Mouse (Mus musculus): ENCODE measurements at regions not wholly inside any gene's neighbourhood (a gene's known extent, or its start where the extent isn't known, plus 50 kb on each side); places are given as distances from the start of the nearest gene placed in this dataset.

DNA sequence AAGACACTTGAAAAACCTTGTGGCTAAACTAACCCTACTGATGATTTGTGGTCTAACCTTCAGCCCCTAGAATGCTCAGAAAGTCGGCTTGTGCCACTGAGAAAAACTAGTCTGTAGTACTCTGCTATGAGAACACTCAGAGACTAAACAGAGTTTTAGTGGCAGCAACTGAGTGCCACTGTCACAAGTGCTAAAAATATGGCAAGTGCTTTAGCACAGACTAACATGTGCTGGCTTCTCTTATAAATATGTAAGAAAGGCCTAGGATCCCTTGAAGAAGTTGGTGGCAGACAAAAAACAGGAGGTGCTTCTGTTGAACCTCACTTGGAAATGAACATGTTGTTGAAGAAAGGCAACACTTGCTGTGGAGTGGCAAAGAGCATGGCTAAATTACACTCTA is 1052.9 kb downstream of the Gsdmc2 start:
- no peaks in the 10 kb centered on the region for H3K36me3 ChIP-seq (ENCODE audit: control insufficient read depth, insufficient read depth)
- no peak for TF ChIP-seq REST (IDR thresholded peaks at IDR 0.05; ENCODE audit: insufficient read depth, insufficient read length)
- no peak for TF ChIP-seq TCF3 (IDR thresholded peaks at IDR 0.05; ENCODE audit: insufficient read length, low read depth)
- no peak for TF ChIP-seq POLR2AphosphoS2 (IDR thresholded peaks at IDR 0.05; ENCODE audit: insufficient read length, low read depth)
- no peak for TF ChIP-seq MYOD1 (IDR thresholded peaks at IDR 0.05; ENCODE audit: control insufficient read depth in 1 of 3, insufficient read length in 2 of 3, low read depth in 2 of 3)
- TF ChIP-seq POLR2A (IDR thresholded peaks at IDR 0.05; ENCODE audit: insufficient read length, low read depth) = no peak
- no peak for TF ChIP-seq MYOG (IDR thresholded peaks at IDR 0.05; ENCODE audit: control insufficient read depth in 1 of 3, insufficient read depth in 1 of 3, insufficient read length in 2 of 3, low read depth in 2 of 3)
- TF ChIP-seq CEBPB (IDR thresholded peaks at IDR 0.05; ENCODE audit: insufficient read depth, poor library complexity, severe bottlenecking) = no peak
- no peak for TF ChIP-seq MAX (IDR thresholded peaks at IDR 0.05; ENCODE audit: low read depth)
- TF ChIP-seq E2F4 (IDR thresholded peaks at IDR 0.05; ENCODE audit: insufficient read depth) = no peak
- TF ChIP-seq USF1 (IDR thresholded peaks at IDR 0.05; ENCODE audit: low read depth) = no peak
- no peak for TF ChIP-seq TCF12 (IDR thresholded peaks at IDR 0.05; ENCODE audit: insufficient read depth, poor library complexity, severe bottlenecking)

DNA sequence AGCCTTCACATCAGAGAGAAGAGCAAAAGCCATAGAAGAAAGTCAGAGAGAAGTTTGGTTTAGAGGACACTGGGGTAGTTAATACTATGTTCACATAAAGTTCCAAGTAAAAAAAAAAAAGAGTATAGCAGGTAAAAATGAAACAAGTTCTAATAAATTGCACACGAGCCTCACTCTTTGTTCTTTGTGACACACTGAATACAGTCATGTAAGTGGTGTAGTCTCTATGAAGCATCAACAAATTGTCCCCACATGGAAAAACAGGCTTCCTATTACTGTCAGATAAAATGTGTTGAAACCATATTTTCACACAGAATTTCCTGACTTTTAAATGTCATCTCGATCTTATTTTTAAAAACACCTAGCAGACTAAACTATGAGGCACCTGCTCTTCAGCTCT is 1057.2 kb downstream of the Gsdmc2 start:
- no peaks in the 10 kb centered on the region for H3K36me3 ChIP-seq (ENCODE audit: control insufficient read depth, insufficient read depth)
- no peak overlapping the region for H3K4me3 ChIP-seq
- H3K4me2 ChIP-seq (ENCODE audit: low read depth) = no peak overlapping the region
- TF ChIP-seq MYOD1 (IDR thresholded peaks at IDR 0.05; ENCODE audit: control insufficient read depth in 1 of 3, insufficient read length in 2 of 3, low read depth in 2 of 3) (no peak), POLR2A (IDR thresholded peaks at IDR 0.05; ENCODE audit: insufficient read length, low read depth) (no peak), POLR2AphosphoS2 (IDR thresholded peaks at IDR 0.05; ENCODE audit: insufficient read length, low read depth) (no peak), MAX (IDR thresholded peaks at IDR 0.05; ENCODE audit: low read depth) (no peak), E2F4 (IDR thresholded peaks at IDR 0.05; ENCODE audit: insufficient read depth) (no peak), USF1 (IDR thresholded peaks at IDR 0.05; ENCODE audit: low read depth) (no peak), CEBPB (IDR thresholded peaks at IDR 0.05; ENCODE audit: insufficient read depth, poor library complexity, severe bottlenecking) (no peak), REST (IDR thresholded peaks at IDR 0.05; ENCODE audit: insufficient read depth, insufficient read length) (no peak), TCF3 (IDR thresholded peaks at IDR 0.05; ENCODE audit: insufficient read length, low read depth) (no peak), MYOG (IDR thresholded peaks at IDR 0.05; ENCODE audit: control insufficient read depth in 1 of 3, insufficient read depth in 1 of 3, insufficient read length in 2 of 3, low read depth in 2 of 3) (no peak), SRF (IDR thresholded peaks at IDR 0.05; ENCODE audit: control insufficient read depth, insufficient read length, low read depth) (no peak), TCF12 (IDR thresholded peaks at IDR 0.05; ENCODE audit: insufficient read depth, poor library complexity, severe bottlenecking) (no peak)
- H3K27me3 ChIP-seq (ENCODE audit: control insufficient read depth, insufficient read depth, insufficient read length) = no peaks in the 10 kb centered on the region
- H3K79me2 ChIP-seq (ENCODE audit: control insufficient read depth, insufficient read depth) = no peaks in the 10 kb centered on the region
- no peak overlapping the region for H3ac ChIP-seq (ENCODE audit: control insufficient read depth, insufficient read length)

More for the DNA sequence above, 1052.9 kb downstream of the Gsdmc2 start:
- Histone ChIP-seq H3K4me3 (no peak overlapping the region), H3K79me2 (ENCODE audit: control insufficient read depth, insufficient read depth) (no peaks in the 10 kb centered on the region), H3ac (ENCODE audit: control insufficient read depth, insufficient read length) (no peak overlapping the region), H3K4me2 (ENCODE audit: low read depth) (no peak overlapping the region), H3K27me3 (ENCODE audit: control insufficient read depth, insufficient read depth, insufficient read length) (no peaks in the 10 kb centered on the region)

DNA sequence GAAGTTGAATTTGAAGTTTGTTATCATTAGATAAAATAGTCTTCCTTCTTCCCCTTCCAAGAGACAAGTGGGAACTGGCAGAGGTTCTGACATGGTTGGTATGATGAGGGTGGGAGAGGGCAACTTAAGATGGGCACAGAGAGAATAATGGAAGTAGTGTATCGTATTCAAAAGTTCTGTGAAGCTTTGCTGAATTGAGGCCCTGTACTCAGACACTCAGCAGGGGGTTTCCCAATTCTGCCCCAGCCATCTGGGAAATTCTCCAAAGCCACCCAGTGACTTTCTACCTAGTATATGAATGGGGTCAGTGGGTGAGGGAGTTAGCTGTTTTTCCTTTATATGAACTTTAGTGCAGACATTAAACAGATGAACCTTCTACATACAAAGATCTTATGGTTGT is 1058.7 kb downstream of the Gsdmc2 start:
- Histone ChIP-seq H3K36me3 (ENCODE audit: control insufficient read depth, insufficient read depth) (no peaks in the 10 kb centered on the region), H3K79me2 (ENCODE audit: control insufficient read depth, insufficient read depth) (no peaks in the 10 kb centered on the region), H3K4me2 (ENCODE audit: low read depth) (no peak overlapping the region), H3K4me3 (no peak overlapping the region), H3ac (ENCODE audit: control insufficient read depth, insufficient read length) (no peak overlapping the region), H3K27me3 (ENCODE audit: control insufficient read depth, insufficient read depth, insufficient read length) (no peaks in the 10 kb centered on the region)
- TF ChIP-seq USF1 (IDR thresholded peaks at IDR 0.05; ENCODE audit: low read depth) = no peak

DNA sequence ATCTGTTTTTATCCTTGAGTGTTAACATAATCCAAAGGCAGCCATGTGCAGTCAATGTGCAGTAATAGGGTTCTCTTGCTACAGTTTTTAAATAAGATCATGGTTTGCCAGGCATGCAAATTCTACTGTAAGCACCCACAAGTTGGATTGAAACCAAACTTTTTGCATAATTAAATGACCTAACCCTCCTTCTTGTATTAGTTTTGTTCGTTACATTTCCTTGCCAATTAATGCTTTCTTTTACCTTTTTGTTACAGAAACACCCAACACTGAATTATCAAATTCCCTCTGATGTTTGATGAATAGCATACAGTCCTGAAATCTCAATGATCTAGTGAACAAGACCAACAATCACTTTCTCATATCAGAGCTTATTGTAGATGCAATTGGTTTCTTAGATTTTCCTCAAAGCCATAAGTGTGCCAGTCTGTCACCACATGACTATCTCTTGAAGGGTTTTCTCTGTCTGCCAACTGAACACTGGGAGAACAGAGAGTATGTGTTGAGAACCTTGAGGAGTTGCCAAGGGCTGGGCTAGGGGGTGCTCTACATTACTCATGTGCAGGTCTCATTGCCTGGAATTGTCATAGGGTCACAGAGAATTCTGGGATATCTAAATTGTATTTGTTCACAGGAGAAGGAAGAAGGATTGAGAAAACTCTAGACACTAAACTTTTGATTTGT is 1060.4 kb downstream of the Gsdmc2 start:
- no peak overlapping the region for H3ac ChIP-seq (ENCODE audit: control insufficient read depth, insufficient read length)
- no peak overlapping the region for H3K4me2 ChIP-seq (ENCODE audit: low read depth)
- H3K79me2 ChIP-seq (ENCODE audit: control insufficient read depth, insufficient read depth) = no peaks in the 10 kb centered on the region
- no peak overlapping the region for H3K4me3 ChIP-seq
- no peaks in the 10 kb centered on the region for H3K27me3 ChIP-seq (ENCODE audit: control insufficient read depth, insufficient read depth, insufficient read length)
- no peaks in the 10 kb centered on the region for H3K36me3 ChIP-seq (ENCODE audit: control insufficient read depth, insufficient read depth)
- TF ChIP-seq CEBPB (IDR thresholded peaks at IDR 0.05; ENCODE audit: insufficient read depth, poor library complexity, severe bottlenecking) (no peak), REST (IDR thresholded peaks at IDR 0.05; ENCODE audit: insufficient read depth, insufficient read length) (no peak), POLR2A (IDR thresholded peaks at IDR 0.05; ENCODE audit: insufficient read length, low read depth) (no peak), SRF (IDR thresholded peaks at IDR 0.05; ENCODE audit: control insufficient read depth, insufficient read length, low read depth) (no peak), USF1 (IDR thresholded peaks at IDR 0.05; ENCODE audit: low read depth) (no peak), MAX (IDR thresholded peaks at IDR 0.05; ENCODE audit: low read depth) (no peak), MYOD1 (IDR thresholded peaks at IDR 0.05; ENCODE audit: control insufficient read depth in 1 of 3, insufficient read length in 2 of 3, low read depth in 2 of 3) (no peak), MYOG (IDR thresholded peaks at IDR 0.05; ENCODE audit: control insufficient read depth in 1 of 3, insufficient read depth in 1 of 3, insufficient read length in 2 of 3, low read depth in 2 of 3) (no peak), TCF3 (IDR thresholded peaks at IDR 0.05; ENCODE audit: insufficient read length, low read depth) (no peak), POLR2AphosphoS2 (IDR thresholded peaks at IDR 0.05; ENCODE audit: insufficient read length, low read depth) (no peak), E2F4 (IDR thresholded peaks at IDR 0.05; ENCODE audit: insufficient read depth) (no peak), TCF12 (IDR thresholded peaks at IDR 0.05; ENCODE audit: insufficient read depth, poor library complexity, severe bottlenecking) (no peak)

DNA sequence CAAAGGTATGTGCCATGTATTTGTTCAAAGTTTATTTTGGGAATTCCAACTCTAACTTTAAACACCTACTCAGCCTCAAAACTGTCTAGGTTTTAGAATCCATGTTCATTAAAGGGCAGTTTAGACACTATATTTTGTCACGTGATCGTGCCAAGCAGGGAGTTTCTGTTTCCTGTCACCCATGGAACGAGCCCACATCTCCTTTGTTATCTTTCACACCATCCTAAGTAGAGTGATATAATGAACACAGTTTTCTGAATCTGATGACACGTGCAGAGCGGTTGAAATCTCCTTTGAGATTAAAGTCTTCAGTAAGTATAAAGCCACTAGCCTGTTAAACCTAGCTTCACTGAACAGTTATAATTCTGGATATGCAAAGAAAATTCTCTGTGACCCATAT is 1066.1 kb downstream of the Gsdmc2 start:
- no peak overlapping the region for H3ac ChIP-seq (ENCODE audit: control insufficient read depth, insufficient read length)
- H3K36me3 ChIP-seq (ENCODE audit: control insufficient read depth, insufficient read depth) = no peaks in the 10 kb centered on the region
- TF ChIP-seq POLR2A (IDR thresholded peaks at IDR 0.05; ENCODE audit: insufficient read length, low read depth) (no peak), SRF (IDR thresholded peaks at IDR 0.05; ENCODE audit: control insufficient read depth, insufficient read length, low read depth) (no peak), MYOG (IDR thresholded peaks at IDR 0.05; ENCODE audit: control insufficient read depth in 1 of 3, insufficient read depth in 1 of 3, insufficient read length in 2 of 3, low read depth in 2 of 3) (no peak), MAX (IDR thresholded peaks at IDR 0.05; ENCODE audit: low read depth) (no peak), E2F4 (IDR thresholded peaks at IDR 0.05; ENCODE audit: insufficient read depth) (no peak), POLR2AphosphoS2 (IDR thresholded peaks at IDR 0.05; ENCODE audit: insufficient read length, low read depth) (no peak), TCF12 (IDR thresholded peaks at IDR 0.05; ENCODE audit: insufficient read depth, poor library complexity, severe bottlenecking) (no peak), MYOD1 (IDR thresholded peaks at IDR 0.05; ENCODE audit: control insufficient read depth in 1 of 3, insufficient read length in 2 of 3, low read depth in 2 of 3) (no peak), USF1 (IDR thresholded peaks at IDR 0.05; ENCODE audit: low read depth) (no peak), REST (IDR thresholded peaks at IDR 0.05; ENCODE audit: insufficient read depth, insufficient read length) (no peak), TCF3 (IDR thresholded peaks at IDR 0.05; ENCODE audit: insufficient read length, low read depth) (no peak), CEBPB (IDR thresholded peaks at IDR 0.05; ENCODE audit: insufficient read depth, poor library complexity, severe bottlenecking) (no peak)
- no peak overlapping the region for H3K4me2 ChIP-seq (ENCODE audit: low read depth)
- H3K27me3 ChIP-seq (ENCODE audit: control insufficient read depth, insufficient read depth, insufficient read length) = no peaks in the 10 kb centered on the region
- H3K4me3 ChIP-seq = no peak overlapping the region
- no peaks in the 10 kb centered on the region for H3K79me2 ChIP-seq (ENCODE audit: control insufficient read depth, insufficient read depth)
